Mouse (Mus musculus): ENCODE measurements around the gene Ect2. TPM values are rescaled to one million over a fixed set of nuclear protein-coding genes. Genes with fewer than 3 reads are reported as not detected.

Ect2 gene
- polyA plus RNA-seq (2015; fragmentation: Nextera tagmentation; extraction: Ambion mirVana): 37.9 TPM in 2 replicates

DNA sequence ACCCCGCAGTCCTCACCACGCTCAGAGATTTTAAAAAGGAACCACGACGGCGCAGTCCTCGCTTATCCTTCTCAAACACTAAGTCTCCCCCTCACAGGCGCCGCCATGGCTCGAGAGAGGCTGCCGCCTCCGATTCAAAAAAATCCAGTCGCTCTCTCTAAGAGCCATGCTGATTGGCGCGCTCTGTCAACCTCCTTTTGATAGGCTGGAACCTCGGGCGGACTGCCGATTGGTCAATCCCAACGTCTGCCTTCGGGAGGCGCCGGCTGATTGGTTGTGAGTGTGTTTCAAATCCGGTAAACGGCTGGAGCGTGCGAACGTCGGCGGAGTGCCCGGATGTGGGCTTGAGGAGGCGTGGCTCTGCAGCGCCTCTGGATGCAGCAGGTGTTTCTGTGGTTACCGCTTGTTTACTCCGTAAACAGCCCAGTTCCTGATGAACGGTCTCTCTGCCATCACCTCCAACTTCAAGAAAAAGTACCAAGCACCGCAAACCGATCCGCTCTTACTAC, at the start of gene Ect2:
Gene Ect2, minus strand, starts transcription at position 178 of the 509 bp plus-strand sequence.
- peak within 1 kb of the TSS; percentile 68 for H3K4me2 ChIP-seq
- no peaks in the 10 kb centered on the region for H3K27me3 ChIP-seq
- peak within 1 kb of the TSS; percentile 98 for H3K4me3 ChIP-seq (replicated peaks)
- peak within 1 kb of the TSS; percentile 94 for H3K27ac ChIP-seq (replicated peaks)
- peaks cover 45% of the 10 kb centered on the region for H3K4me1 ChIP-seq (replicated peaks)
- peak; percentile 96 for ATAC-seq (ENCODE audit: insufficient read depth)
- no peaks in the 10 kb centered on the region for H3K9me3 ChIP-seq (replicated peaks)
- peaks cover 19% of the 10 kb centered on the region for H3K36me3 ChIP-seq (replicated peaks)
- H3K9ac ChIP-seq: peak within 1 kb of the TSS; percentile 94
- 1% methylated on average over 37 of the region's 37 CpGs for WGBS (ENCODE audit: insufficient replicate concordance)

DNA sequence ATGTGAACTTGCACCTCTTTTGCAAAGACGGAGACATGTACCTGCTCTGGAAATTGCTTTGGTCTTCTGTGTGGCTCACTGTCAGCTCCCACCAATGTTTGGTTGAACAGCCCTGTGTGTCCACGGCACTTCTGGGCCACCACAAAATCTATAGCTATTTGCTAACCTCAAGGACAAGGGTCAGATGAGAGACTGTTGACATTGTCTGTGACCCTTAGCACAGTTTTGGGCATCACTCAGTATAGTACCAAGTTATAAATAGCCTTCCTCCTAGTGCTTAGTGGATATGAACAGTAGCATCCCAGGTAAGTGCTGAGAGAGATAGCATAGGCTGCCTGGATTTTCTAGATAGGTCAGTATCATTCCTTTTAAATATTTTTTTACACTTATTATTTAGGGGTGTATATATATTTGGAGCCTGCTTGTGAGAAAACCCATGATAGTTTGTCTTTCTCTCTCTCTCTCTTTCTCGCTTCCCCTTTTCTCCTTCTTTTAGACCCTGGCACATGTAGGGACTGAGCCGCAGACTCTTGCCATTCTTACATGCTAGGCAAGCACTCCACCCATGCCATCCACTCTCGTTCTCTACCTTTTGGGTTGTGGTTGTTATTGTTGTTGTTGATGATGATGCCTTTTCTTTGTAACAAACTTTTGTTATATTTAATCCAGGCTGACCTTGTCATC, 48.2 kb upstream of the Ect2 start:
- H3K27me3 ChIP-seq: no peaks in the 10 kb centered on the region
- H3K9me3 ChIP-seq (replicated peaks): no peaks in the 10 kb centered on the region
- H3K9ac ChIP-seq: no peak overlapping the region
- H3K36me3 ChIP-seq (replicated peaks): no peaks in the 10 kb centered on the region
- no peaks in the 10 kb centered on the region for H3K4me1 ChIP-seq (replicated peaks)
- H3K27ac ChIP-seq (replicated peaks): no peak overlapping the region
- ATAC-seq (ENCODE audit: insufficient read depth): peak; percentile 60
- no peak overlapping the region for H3K4me2 ChIP-seq
- WGBS (ENCODE audit: insufficient replicate concordance): 58% methylated on average over 5 of the region's 5 CpGs
- H3K4me3 ChIP-seq (replicated peaks): no peak overlapping the region

DNA sequence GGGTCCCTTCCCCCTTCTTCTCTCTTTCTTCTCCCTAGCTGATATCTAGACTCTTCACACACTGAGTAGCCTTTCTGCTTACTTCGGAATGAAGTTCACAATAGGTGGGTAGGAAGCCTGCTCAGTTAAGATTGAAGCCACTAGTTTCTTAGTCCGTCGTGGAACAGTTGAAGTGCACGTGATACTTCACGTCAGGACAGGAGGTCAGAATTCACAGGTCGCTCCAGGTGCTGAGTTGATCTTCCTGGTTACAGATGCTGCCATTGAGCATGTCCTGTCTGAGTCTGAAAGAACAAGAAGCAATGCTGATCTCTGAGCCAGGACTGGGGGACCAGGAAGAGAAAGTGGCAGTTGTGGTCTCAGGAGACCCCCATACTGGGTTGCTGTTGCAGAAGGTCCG, 45.4 kb upstream of the Ect2 start:
- no peak overlapping the region for H3K27ac ChIP-seq (replicated peaks)
- H3K4me2 ChIP-seq: no peak overlapping the region
- peaks cover 3% of the 10 kb centered on the region; the same call in 1 of the 2 replicates for H3K4me1 ChIP-seq (replicated peaks)
- no peak for ATAC-seq (ENCODE audit: insufficient read depth)
- H3K27me3 ChIP-seq: no peaks in the 10 kb centered on the region
- no peaks in the 10 kb centered on the region for H3K9me3 ChIP-seq (replicated peaks)
- WGBS (ENCODE audit: insufficient replicate concordance): 56% methylated on average over 7 of the region's 7 CpGs
- no peak overlapping the region for H3K9ac ChIP-seq
- H3K36me3 ChIP-seq (replicated peaks): no peaks in the 10 kb centered on the region
- H3K4me3 ChIP-seq (replicated peaks): no peak overlapping the region

DNA sequence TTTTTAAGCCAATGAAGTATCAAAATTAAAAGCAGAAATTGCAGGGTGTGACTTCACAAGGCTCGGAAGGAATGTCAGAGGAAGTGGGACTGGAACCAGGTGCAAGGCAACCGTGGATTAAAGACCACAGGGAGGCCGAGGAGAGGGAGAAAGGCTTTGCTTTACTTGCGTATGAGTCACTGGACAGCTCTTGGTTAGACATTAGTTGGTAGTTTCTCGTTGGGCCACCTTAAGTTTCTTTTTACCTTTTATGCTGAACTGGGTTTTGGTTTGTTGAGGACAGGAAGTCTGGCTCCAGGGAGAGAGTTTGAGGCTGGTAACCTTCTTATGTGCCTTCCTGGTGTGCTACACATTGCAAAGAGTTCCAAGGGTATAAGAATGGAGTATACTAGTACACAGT, 44.1 kb upstream of the Ect2 start:
- 55% methylated on average over 5 of the region's 5 CpGs for WGBS (ENCODE audit: insufficient replicate concordance)
- H3K27ac ChIP-seq (replicated peaks): no peak overlapping the region
- H3K9me3 ChIP-seq (replicated peaks): no peaks in the 10 kb centered on the region
- ATAC-seq (ENCODE audit: insufficient read depth): no peak
- H3K4me3 ChIP-seq (replicated peaks): no peak overlapping the region
- no peaks in the 10 kb centered on the region for H3K36me3 ChIP-seq (replicated peaks)
- no peak overlapping the region for H3K4me2 ChIP-seq
- H3K27me3 ChIP-seq: no peaks in the 10 kb centered on the region
- H3K9ac ChIP-seq: no peak overlapping the region
- peaks cover 14% of the 10 kb centered on the region for H3K4me1 ChIP-seq (replicated peaks)

DNA sequence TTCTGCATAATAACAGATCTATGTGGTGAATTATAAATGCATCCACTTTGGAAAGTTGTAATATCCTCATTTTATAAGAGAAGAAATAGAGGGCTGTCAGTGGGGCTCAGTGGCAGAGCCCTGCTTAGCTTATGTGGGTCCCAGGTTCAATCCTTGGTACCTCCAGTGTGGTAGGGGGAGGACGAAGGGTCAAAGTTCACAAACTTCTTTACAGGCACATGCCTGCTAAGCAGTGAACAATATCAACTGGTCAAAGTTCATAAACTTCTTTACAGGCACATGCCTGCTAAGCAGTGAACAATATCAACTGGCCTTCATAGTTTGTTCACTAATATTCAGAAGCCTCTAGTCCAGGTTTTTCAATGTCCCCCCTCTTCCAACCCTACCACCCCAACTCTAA, 42.9 kb upstream of the Ect2 start:
- 52% methylated on average over 1 of the region's 1 CpGs for WGBS (ENCODE audit: insufficient replicate concordance)
- H3K36me3 ChIP-seq (replicated peaks): no peaks in the 10 kb centered on the region
- no peaks in the 10 kb centered on the region for H3K9me3 ChIP-seq (replicated peaks)
- H3K4me1 ChIP-seq (replicated peaks): peaks cover 26% of the 10 kb centered on the region
- no peaks in the 10 kb centered on the region for H3K27me3 ChIP-seq
- H3K27ac ChIP-seq (replicated peaks): no peak overlapping the region
- no peak overlapping the region for H3K9ac ChIP-seq
- ATAC-seq (ENCODE audit: insufficient read depth): no peak
- H3K4me2 ChIP-seq: no peak overlapping the region
- no peak overlapping the region for H3K4me3 ChIP-seq (replicated peaks)

DNA sequence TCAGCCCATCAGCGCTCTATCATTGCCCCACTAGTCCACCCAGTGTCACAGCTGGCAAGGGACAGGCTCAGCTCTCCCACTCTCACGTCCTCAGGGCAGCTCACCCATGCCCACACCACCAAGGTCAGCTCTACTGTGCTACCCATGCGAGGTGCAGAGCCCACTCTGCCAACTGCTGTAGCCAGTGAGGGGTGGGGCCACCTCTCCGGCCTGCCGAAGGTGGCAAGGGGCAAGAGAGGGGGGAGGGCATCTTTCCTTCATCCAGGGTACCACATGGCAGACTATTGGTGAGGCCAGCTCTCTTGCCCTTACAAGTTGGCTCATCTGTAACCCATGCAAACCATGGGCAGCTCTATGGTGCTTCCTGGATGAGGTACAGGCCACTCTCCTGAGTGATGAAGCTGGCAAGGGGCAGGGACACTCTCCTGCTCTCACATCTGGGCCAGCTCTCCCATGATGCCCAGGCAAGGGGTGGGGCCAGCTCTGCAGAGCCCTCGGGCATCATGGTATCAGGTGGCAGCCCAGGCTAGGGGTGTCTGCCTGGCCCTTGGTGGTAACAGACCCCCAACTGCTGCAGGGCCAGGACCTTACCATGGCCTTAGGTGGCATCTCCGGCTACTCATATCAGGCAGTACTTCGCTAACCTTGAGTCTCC, 42.0 kb upstream of the Ect2 start:
- peaks cover 31% of the 10 kb centered on the region for H3K4me1 ChIP-seq (replicated peaks)
- no peak overlapping the region for H3K4me2 ChIP-seq
- ATAC-seq (ENCODE audit: insufficient read depth): no peak
- H3K9ac ChIP-seq: no peak overlapping the region
- no peaks in the 10 kb centered on the region for H3K9me3 ChIP-seq (replicated peaks)
- H3K27me3 ChIP-seq: no peaks in the 10 kb centered on the region
- H3K36me3 ChIP-seq (replicated peaks): no peaks in the 10 kb centered on the region
- 59% methylated on average over 8 of the region's 8 CpGs for WGBS (ENCODE audit: insufficient replicate concordance)
- H3K27ac ChIP-seq (replicated peaks): no peak overlapping the region
- H3K4me3 ChIP-seq (replicated peaks): no peak overlapping the region

DNA sequence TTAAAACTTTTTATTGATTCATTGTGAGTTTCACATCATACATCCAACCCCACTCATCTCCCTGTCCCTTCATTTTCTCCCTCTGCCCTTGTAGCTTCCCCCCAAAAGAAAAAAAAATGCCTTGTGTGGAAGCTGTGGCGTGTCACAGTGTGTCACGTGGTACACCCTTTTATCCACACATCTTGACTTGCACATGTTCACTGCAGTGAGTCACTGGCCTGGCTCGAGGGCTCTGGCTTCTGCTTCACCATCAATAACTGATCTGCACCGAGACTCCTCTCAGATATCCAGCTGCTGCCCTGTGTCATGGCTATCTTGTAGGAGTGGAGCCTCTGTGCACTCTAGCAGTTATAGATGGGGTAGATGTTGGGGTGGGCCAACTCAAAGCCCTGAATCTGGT, 41.5 kb upstream of the Ect2 start:
- ATAC-seq (ENCODE audit: insufficient read depth): no peak
- Histone ChIP-seq H3K4me1 (replicated peaks) (peaks cover 36% of the 10 kb centered on the region), H3K9me3 (replicated peaks) (no peaks in the 10 kb centered on the region), H3K36me3 (replicated peaks) (no peaks in the 10 kb centered on the region), H3K4me2 (no peak overlapping the region), H3K27me3 (no peaks in the 10 kb centered on the region), H3K9ac (no peak overlapping the region), H3K4me3 (replicated peaks) (no peak overlapping the region), H3K27ac (replicated peaks) (no peak overlapping the region)
- 20% methylated on average over 4 of the region's 4 CpGs for WGBS (ENCODE audit: insufficient replicate concordance)

DNA sequence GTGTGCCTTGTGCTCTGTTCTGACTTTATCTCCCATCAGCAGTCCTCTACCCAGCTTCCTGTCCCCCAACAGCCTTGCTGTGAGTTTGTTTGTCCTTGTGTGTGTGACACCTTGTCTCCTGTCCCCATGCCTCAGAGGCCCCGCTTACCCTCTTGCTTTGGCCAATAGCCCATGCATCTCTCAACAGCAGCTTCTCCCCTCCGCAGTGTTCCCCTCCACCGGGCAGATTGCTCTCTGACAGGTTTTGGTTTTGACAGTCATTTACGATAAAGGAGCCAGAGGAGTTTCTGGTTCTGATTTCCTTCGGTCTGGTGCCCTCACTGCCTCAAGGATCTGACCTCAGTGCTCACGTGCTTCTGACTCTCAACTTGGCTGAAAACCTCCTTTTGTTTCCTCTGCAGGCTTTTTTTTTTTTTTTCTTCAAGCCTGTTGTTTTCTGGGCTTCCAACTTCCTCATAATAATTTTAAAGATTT, 40.2 kb upstream of the Ect2 start:
- Histone ChIP-seq H3K36me3 (replicated peaks) (no peaks in the 10 kb centered on the region), H3K9me3 (replicated peaks) (no peaks in the 10 kb centered on the region), H3K9ac (no peak overlapping the region), H3K27me3 (no peaks in the 10 kb centered on the region), H3K4me2 (no peak overlapping the region), H3K4me3 (replicated peaks) (no peak overlapping the region), H3K27ac (replicated peaks) (no peak overlapping the region; the same call in 1 of the 2 replicates), H3K4me1 (replicated peaks) (peaks cover 40% of the 10 kb centered on the region)
- WGBS (ENCODE audit: insufficient replicate concordance): 12% methylated on average over 6 of the region's 6 CpGs
- ATAC-seq (ENCODE audit: insufficient read depth): peak; percentile 29; the same call in 1 of the 2 replicates

DNA sequence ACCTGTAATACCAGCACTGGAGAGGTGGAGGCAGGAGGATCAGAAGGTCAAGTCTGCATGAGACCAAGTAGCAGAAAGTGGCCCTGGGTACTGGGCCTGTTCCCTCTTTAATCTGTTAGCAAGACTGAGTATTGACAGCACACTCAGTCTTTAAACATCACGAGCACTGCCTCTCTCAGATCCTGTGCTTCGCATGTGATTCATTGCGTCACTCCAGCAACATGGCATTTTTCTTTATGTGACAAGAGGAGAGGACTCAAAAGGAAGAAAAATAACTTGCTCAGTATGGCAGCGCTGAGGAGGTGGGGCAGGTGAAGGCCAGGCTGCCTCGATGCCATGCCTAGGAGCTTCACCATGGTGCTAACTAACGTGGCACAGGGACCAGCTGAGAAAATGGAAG, 38.2 kb upstream of the Ect2 start:
- Histone ChIP-seq H3K4me3 (replicated peaks) (no peak overlapping the region), H3K36me3 (replicated peaks) (no peaks in the 10 kb centered on the region), H3K9me3 (replicated peaks) (no peaks in the 10 kb centered on the region), H3K27me3 (no peaks in the 10 kb centered on the region), H3K4me2 (no peak overlapping the region), H3K9ac (no peak overlapping the region), H3K4me1 (replicated peaks) (peaks cover 44% of the 10 kb centered on the region), H3K27ac (replicated peaks) (no peak overlapping the region)
- 61% methylated on average over 6 of the region's 6 CpGs for WGBS (ENCODE audit: insufficient replicate concordance)
- ATAC-seq (ENCODE audit: insufficient read depth): no peak

DNA sequence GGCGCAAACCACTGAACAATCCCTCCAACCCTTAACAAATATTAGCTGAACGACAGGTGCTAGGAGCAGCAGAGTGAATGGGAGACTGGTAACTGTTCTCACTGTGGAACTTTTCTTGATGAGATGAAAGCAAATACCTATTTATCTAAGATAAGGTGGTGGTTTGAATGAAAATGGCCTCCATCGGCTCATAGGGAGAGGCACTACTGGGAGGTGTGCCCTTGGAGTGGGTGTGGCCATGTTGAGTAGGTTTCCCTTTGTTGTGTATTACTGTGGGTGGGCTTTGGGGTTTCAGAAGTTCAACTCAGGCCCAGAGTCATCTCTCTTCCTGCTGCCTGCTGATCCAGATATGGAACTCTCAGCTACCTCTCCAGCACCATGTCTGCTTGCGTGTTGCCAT, 37.2 kb upstream of the Ect2 start:
- H3K36me3 ChIP-seq (replicated peaks): no peaks in the 10 kb centered on the region
- H3K9ac ChIP-seq: no peak overlapping the region
- H3K9me3 ChIP-seq (replicated peaks): no peaks in the 10 kb centered on the region
- H3K27me3 ChIP-seq: no peaks in the 10 kb centered on the region
- 64% methylated on average over 4 of the region's 4 CpGs for WGBS (ENCODE audit: insufficient replicate concordance)
- peaks cover 44% of the 10 kb centered on the region for H3K4me1 ChIP-seq (replicated peaks)
- no peak overlapping the region for H3K4me2 ChIP-seq
- H3K4me3 ChIP-seq (replicated peaks): no peak overlapping the region
- no peak overlapping the region for H3K27ac ChIP-seq (replicated peaks)
- ATAC-seq (ENCODE audit: insufficient read depth): no peak

DNA sequence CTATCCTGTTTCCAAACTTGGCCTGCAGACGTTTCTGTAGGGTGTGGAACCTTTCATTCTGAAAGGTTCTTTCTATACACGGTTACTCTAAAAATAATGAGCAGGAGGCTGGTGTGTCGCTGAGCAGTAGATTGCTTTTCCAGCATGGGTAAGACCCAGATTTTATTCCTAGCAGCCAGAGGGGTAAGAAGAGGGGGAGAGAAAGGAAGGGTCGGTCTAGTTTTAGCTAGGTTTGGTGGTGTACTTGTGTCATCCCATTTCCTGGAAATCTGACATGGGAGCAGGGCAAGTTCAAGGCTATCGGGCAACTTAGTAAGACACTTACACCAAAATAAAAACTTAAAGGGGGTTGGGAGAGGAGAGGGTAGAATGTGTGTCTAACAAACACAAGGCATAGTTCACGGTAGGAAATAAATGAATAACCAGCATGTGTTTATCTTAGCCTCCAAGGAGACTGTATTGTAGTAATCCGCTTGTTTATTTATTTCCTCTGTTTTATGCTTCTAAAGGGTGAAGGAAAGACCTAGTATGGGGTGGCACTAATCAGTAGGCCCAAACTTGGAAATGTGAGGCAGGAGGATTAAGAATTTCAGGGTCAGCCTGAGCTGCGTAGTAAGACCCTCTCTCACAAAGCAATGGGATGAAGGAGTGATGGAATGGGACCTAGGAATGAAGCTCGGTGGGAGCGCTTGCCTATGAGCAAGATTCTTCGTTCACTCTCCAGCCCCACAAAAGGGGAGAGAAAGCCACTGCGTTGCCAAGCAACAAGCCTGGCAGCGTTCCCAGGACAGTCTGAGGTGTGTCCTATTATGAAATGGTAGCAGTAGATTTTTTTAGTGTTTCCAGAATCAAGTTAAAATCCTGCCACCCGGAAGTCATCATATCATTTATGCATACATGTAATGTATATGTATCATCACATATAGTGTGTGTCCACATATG, 35.9 kb upstream of the Ect2 start:
- H3K27me3 ChIP-seq: no peaks in the 10 kb centered on the region
- H3K36me3 ChIP-seq (replicated peaks): no peaks in the 10 kb centered on the region
- H3K4me3 ChIP-seq (replicated peaks): no peak overlapping the region
- ATAC-seq (ENCODE audit: insufficient read depth): no peak
- H3K4me1 ChIP-seq (replicated peaks): peaks cover 44% of the 10 kb centered on the region
- H3K9ac ChIP-seq: no peak overlapping the region
- no peaks in the 10 kb centered on the region for H3K9me3 ChIP-seq (replicated peaks)
- no peak overlapping the region for H3K27ac ChIP-seq (replicated peaks)
- 67% methylated on average over 14 of the region's 14 CpGs for WGBS (ENCODE audit: insufficient replicate concordance)
- H3K4me2 ChIP-seq: no peak overlapping the region

Measured in liver, embryonic 15.5 days (tissue).